Mouse (Mus musculus) ES-E14 (cell line): ENCODE measurements around the gene Hoxb3. TPM values are rescaled to one million over a fixed set of nuclear protein-coding genes. Genes with fewer than 3 reads are reported as not detected.

Source experiments
- DNase-seq: peaks from one replicate; pipeline ENCODE4 v3.0.0-alpha.2; 2013; ENCODE audit warnings: low read depth, low spot score
- H3K27ac ChIP-seq: 2 replicates; pipeline ENCODE4 v1.5.1; 2012; ENCODE audit warnings: low read depth, mild to moderate bottlenecking, low read length, moderate library complexity, mixed read lengths; ENCODE audit not compliant: poor library complexity, insufficient read depth, severe bottlenecking
- H3K36me3 ChIP-seq: 2 replicates; pipeline ENCODE4 v1.6.1; 2012; ENCODE audit warnings: mild to moderate bottlenecking, low read length, moderate library complexity, mixed read lengths; ENCODE audit not compliant: control insufficient read depth, poor library complexity, insufficient read depth, severe bottlenecking
- H3K4me1 ChIP-seq, 2 experiments: fragments of 150-350 bp in 1 of 2; sonication (generic) in 1 of 2; 2 replicates each; pipeline ENCODE4 v1.6.1; 2012; ENCODE audit warnings: low read length in 2 of 2, mild to moderate bottlenecking in 1 of 2, mixed read lengths in 1 of 2; ENCODE audit not compliant: control insufficient read depth in 2 of 2, insufficient read depth in 2 of 2, poor library complexity in 1 of 2
- H3K4me3 ChIP-seq, 2 experiments: fragments of 150-350 bp in 1 of 2; sonication (generic) in 1 of 2; 2 replicates each; pipeline ENCODE4 v1.5.1; 2012; ENCODE audit warnings: low read length in 2 of 2, low read depth in 1 of 2, mild to moderate bottlenecking in 1 of 2, mixed read lengths in 1 of 2; ENCODE audit not compliant: insufficient read depth in 1 of 2, poor library complexity in 1 of 2, severe bottlenecking in 1 of 2
- H3K9ac ChIP-seq: 2 replicates; pipeline ENCODE4 v1.6.1; 2012; ENCODE audit warnings: low read depth, mild to moderate bottlenecking, low read length, mixed read lengths; ENCODE audit not compliant: poor library complexity, insufficient read depth, severe bottlenecking
- H3K9me3 ChIP-seq: fragments of 150-350 bp; sonication (generic); 2 replicates; pipeline ENCODE4 v1.6.1; 2012; ENCODE audit warnings: low read depth, mild to moderate bottlenecking, low read length; ENCODE audit not compliant: control insufficient read depth, insufficient read depth
- CHD2 ChIP-seq: IDR thresholded peaks from 2 replicates; pipeline ENCODE4 v1.6.1; 2014; ENCODE audit warnings: mild to moderate bottlenecking, low read depth, low read length, inconsistent platforms
- HCFC1 ChIP-seq: IDR thresholded peaks from 2 replicates; pipeline ENCODE4 v1.6.1; 2012; ENCODE audit warnings: low read length, inconsistent platforms, borderline replicate concordance; ENCODE audit not compliant: insufficient read depth
- MAFK ChIP-seq: IDR thresholded peaks from 2 replicates; pipeline ENCODE4 v1.6.1; 2014; ENCODE audit warnings: mild to moderate bottlenecking, low read depth, low read length, inconsistent platforms; ENCODE audit not compliant: insufficient read depth
- ZC3H11A ChIP-seq: IDR thresholded peaks from 2 replicates; pipeline ENCODE4 v1.6.1; 2012; ENCODE audit warnings: low read depth, mild to moderate bottlenecking, inconsistent platforms, low read length, borderline replicate concordance
- ZNF384 ChIP-seq: IDR thresholded peaks from 2 replicates; pipeline ENCODE4 v1.6.1; 2012; ENCODE audit warnings: low read depth, low read length, inconsistent platforms
- in situ Hi-C, 2 experiments: fragments of 600-800 bp; cut with MboI; formaldehyde crosslinking; loops; one replicate each; pipeline ENCODE4 v1.15.1; 2025; ENCODE audit warnings: low sequenced_read_pairs in 2 of 2, inconsistent platforms in 1 of 2; ENCODE audit not compliant: unreplicated experiment in 2 of 2
- total RNA-seq: library from RNA; depleted of rRNA; stranded (reverse); fragments of 300-350 nt; gene quantifications from 2 replicates; pipeline ENCODE4 v1.2.3, GENCODE M21; 2012

Hoxb3 gene
- total RNA-seq, 1 experiment: 0.54 TPM

GRCm38 (mm10) chr11:96351312-96351711, 28.2 kb downstream of the Hoxb3 start:
- Histone ChIP-seq H3K36me3 (no peaks in the 10 kb centered on the region), H3K9ac (no peak overlapping the region), H3K4me1 (peaks cover 0 to 5% of the 10 kb centered on the region in 2 experiments; a peak in 1 of 4 replicates), H3K27ac (no peak overlapping the region), H3K9me3 (no peaks in the 10 kb centered on the region), H3K4me3 (no peak overlapping the region)
- DNase-seq: no peak
- in situ Hi-C loops: loop anchor here in 1 of 2 experiments (10.0 kb wide), 1 partner anchor 57 kb away; the partner anchor contains the start of gene Hoxb6
- TF ChIP-seq CHD2 (no peak), MAFK (no peak), ZC3H11A (no peak), HCFC1 (no peak), ZNF384 (no peak)

- H3K4me3 ChIP-seq: peak overlapping the region in 1 of 2 experiments; percentile 4; a peak in 1 of 4 replicates
- H3K9me3 ChIP-seq: no peaks in the 10 kb centered on the region
- no peak overlapping the region for H3K27ac ChIP-seq
- H3K4me1 ChIP-seq: peaks cover 0 to 5% of the 10 kb centered on the region in 2 experiments; a peak in 1 of 4 replicates
- no peak overlapping the region for H3K9ac ChIP-seq
- no peaks in the 10 kb centered on the region for H3K36me3 ChIP-seq
- no peak for DNase-seq
- no peak for TF ChIP-seq ZC3H11A
- no peak for TF ChIP-seq CHD2
- TF ChIP-seq MAFK: no peak
- no peak for TF ChIP-seq ZNF384
- no peak for TF ChIP-seq HCFC1
- in situ Hi-C loops: loop anchor here in 1 of 2 experiments (10.0 kb wide), 1 partner anchor 57 kb away; the partner anchor contains the start of gene Hoxb6
Observed at GRCm38 (mm10) chr11:96351831-96352230, 28.7 kb downstream of the Hoxb3 start.

GRCm38 (mm10) chr11:96352691-96353521, 29.8 kb downstream of the Hoxb3 start:
- no peak overlapping the region for H3K27ac ChIP-seq
- DNase-seq: no peak

GRCm38 (mm10) chr11:96353522-96353841, 30.4 kb downstream of the Hoxb3 start:
- in situ Hi-C loops: loop anchor here in 1 of 2 experiments (10.0 kb wide), 1 partner anchor 59 kb away; the partner anchor contains the start of gene Hoxb6
- Histone ChIP-seq H3K36me3 (no peaks in the 10 kb centered on the region), H3K4me3 (no peak overlapping the region), H3K9ac (no peak overlapping the region), H3K27ac (no peak overlapping the region), H3K4me1 (peaks cover 0 to 5% of the 10 kb centered on the region in 2 experiments; a peak in 1 of 4 replicates), H3K9me3 (no peaks in the 10 kb centered on the region)
- DNase-seq: no peak
- TF ChIP-seq ZC3H11A: no peak
- no peak for TF ChIP-seq ZNF384
- no peak for TF ChIP-seq CHD2
- no peak for TF ChIP-seq MAFK
- TF ChIP-seq HCFC1: no peak

More at GRCm38 (mm10) chr11:96352691-96353521, 29.8 kb downstream of the Hoxb3 start:
- H3K9me3 ChIP-seq: no peaks in the 10 kb centered on the region
- peak overlapping the region; percentile 18 to 42; a peak in 3 of 4 replicates for H3K4me3 ChIP-seq
- H3K9ac ChIP-seq: peak overlapping the region; percentile 48; the same call in 1 of the 2 replicates
- in situ Hi-C loops: loop anchor here in 1 of 2 experiments (10.0 kb wide), 1 partner anchor 58 kb away; the partner anchor contains the start of gene Hoxb6
- H3K36me3 ChIP-seq: no peaks in the 10 kb centered on the region
- TF ChIP-seq CHD2 (no peak), ZC3H11A (no peak), MAFK (no peak), HCFC1 (no peak), ZNF384 (no peak)
- peaks cover 0 to 5% of the 10 kb centered on the region in 2 experiments; a peak in 1 of 4 replicates for H3K4me1 ChIP-seq
